Mouse (Mus musculus) heart, adult 9 months (tissue): ENCODE measurements around the gene Gna11.
A peak's percentile ranks its signal among the peaks of the same experiment; 100 is the strongest.

Experiments
- DNase-seq, 2 experiments: peaks; one replicate each; pipeline ENCODE4 v3.0.0; 2022; ENCODE audit warnings: low spot score in 2 of 2

Gna11 gene

DNA sequence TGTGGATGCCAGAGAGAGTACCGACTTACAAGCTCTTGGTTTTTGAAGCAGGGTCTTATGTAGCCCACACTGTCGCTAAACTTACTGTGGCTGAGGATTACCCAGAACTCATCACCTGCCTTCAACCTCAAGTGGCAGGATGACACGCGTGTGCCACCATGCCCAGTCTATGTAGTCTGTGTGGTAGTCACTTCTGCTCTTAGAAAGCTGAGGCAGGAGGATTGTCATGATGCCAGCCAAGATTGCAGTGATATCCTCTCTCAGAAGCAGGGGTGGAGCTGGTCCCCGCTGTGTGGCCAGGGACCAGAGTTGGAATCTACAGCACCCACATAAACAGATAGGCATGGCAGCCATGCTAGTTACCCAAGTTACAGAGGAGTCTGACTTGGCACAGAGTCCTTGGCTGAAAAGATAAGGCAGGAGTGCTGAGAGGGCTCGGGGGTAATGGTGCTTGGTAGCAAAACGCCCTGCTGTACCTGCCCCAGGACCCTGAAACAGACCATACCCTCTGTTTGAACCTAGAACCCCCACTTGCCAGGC, 59.4 kb downstream of the Gna11 start:
- DNase-seq, result no peak

DNA sequence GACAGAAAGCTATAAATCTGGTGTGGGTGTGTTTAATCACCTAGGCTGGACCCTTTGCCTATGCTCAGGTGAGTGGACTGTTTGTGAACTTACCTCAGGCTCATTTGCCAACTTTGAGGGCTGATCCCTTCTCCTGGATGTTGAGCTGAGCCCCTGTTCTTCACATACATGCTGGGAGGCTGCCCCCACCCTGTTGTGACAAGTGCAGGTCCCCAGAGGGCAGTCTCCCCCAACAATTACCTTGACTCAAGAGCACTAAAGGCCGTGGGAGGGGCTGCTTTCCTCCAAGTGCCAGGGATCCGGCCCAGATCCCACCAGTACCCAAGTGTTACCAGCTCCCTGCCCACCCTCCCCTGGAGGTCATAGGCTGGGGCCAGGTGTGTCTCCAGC, 59.9 kb downstream of the Gna11 start:
- no peak for DNase-seq

DNA sequence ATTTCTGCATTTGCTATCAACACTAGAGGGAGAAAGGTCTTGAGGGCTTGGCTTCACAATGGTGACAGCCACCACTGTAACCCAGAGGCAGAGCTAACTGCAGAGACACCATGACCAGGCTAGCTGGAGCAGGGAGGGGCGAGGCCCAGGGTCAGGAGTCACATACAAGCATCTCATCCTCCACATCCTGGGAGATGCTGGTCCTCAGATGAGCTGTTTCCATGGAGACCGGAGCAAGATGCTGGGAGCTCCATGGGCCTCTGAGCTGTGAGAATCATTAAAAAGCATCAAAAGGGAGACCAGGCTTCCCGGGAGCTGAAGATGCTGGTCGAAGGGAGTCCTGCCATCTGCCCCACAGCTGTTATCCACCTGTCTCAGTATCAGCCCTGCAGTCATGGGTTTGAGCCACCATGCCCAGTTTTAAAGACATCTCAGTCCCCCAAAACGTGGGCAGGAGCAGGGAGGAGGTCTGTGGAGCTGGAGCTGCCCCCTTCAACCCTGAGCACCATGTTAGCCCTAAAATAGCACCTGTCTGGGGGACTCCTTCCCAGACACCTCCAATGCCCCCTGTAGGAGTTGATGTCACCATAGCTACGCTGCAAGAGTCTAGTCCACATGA, 60.4 kb downstream of the Gna11 start:
- DNase-seq, result no peak

DNA sequence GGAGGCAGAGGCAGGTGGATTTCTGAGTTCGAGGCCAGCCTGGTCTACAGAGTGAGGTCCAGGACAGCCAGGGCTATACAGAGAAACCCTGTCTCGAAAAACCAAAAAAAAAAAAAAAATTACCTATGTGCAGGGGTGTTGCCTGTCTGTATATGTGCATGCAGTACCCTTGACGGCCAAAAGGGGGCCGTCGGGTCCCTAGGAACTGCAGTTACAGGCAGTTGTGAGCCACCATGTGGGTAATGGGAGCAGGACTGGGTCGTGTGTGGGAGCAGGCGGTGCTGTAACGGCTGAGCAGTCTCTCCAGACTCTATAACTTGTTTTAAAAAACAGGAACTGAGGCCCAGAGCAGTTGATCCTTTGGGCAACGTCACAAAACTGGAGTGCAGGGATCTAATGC, 61.0 kb downstream of the Gna11 start:
- DNase-seq, result no peak

DNA sequence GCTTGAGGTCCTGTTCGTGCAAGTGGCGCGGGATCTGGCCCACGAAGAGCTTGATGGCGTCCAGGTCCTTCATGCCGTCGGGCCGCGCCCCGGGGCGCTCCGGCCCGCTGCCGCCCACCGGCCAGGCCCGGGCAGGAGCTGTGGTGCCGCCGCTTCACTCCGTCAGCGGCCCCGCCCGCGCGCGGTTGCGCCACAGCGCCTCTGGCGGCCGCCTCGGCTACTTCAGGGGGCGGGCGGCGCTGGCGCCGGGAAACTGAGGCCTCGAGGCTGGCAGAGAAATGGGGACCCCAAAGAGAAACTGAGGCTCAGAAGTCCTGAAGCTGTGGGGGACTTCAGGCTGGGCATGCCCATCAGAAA, 62.5 kb downstream of the Gna11 start, which contains the start of gene Celf5:
TSS of gene Celf5 (minus strand) at position 177 of the 357 bp plus-strand sequence.
- peak in 1 of 2 experiments; percentile 38 for DNase-seq

DNA sequence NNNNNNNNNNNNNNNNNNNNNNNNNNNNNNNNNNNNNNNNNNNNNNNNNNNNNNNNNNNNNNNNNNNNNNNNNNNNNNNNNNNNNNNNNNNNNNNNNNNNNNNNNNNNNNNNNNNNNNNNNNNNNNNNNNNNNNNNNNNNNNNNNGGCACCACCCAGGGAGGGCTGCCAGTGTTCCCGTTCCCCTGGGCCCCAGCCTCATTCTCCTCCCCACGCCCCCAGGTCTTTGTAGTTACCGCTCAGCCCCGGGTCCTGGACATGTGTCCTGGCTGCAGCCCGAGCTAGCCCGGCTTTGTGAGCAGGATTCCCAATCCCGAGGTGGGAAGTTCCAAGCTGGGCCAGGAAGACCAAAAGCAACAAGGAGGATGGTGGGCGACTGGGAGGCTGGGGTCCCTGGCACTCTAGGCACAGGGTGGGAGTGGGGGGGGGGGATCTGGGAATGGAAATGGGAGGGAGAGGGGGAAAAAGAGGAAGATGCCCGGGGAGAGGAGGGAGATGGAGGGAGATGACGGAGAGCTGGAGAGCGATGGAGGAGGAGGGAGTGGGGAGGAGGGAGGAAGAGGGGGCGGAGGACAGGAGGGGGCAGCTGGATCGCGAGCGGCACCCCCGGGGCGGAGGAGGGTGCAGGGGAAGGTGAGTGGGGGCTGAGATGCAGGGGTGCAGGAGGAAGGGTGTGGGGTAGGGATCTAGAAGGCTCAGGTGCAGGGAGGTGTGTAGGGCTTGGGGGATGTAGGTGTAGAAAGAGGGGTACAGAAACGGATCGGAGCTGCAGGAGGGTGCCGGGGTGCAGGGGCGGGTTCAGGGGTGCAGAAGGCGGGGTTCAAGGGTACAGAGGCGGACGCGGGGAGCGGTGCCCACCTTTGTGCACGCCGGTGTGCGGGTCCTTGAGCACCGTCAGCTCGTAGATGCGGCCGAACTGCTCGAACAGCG, 63.1 kb downstream of the Gna11 start:
- DNase-seq, result no peak
